Mouse (Mus musculus) monocyte, adult 5-6 weeks (primary cell): ENCODE measurements at regions not wholly inside any gene's neighbourhood (a gene's known extent, or its start where the extent isn't known, plus 50 kb on each side); places are given as distances from the start of the nearest gene placed in this dataset.

Source experiments
- ATAC-seq: fragments of 153-309, 156-312 bp; replicated peaks from 2 replicates; pipeline ENCODE4 v1.8.0; 2017; ENCODE audit warnings: mild to moderate bottlenecking; ENCODE audit not compliant: low TSS enrichment, insufficient number of reproducible peaks, severe bottlenecking, poor library complexity, low FRiP score

DNA sequence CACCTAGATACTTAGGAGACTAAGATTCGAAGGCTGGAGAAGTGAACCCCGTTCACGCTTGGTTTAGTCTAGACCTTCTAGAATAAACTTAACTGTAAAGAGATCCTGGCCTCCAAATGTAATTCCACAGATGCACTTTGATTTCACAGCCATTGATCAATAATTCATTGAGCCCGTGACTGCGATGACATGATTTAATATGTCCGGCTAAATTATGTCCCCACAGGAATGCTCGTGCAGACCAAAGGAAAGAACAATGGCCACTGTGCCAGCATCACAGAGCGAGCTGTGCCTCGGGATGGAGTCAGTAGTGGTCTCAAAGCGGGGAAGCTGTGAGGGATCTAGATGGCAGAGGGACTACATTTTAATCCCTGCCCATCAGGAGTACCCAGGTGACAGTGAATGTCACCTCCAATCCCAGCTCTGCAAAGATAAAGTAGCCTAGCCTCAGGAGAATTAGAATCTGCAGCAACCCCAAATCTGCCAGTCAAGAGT lies 256.5 kb upstream of the Id2 start:
- no peak for ATAC-seq

DNA sequence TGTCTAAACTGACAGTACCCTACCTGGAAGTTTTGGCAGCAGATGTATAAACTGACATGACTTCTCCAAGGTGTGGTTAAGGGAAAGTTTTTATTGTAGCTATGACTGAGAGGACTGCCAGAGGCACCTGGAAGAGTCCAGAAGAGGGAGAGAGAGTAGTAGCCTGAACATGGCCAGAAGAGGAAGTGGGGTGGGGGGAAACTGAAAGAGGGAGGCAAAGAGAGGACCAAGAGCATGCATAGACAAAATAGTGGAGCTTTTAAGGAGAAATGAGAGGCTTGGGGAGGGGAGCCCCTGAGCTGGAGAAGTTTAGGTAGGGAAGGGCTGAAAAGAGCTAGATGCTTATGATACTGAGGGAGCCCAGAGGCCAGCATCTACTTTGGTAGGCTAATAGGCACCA lies 255.2 kb upstream of the Id2 start:
- ATAC-seq: no peak

DNA sequence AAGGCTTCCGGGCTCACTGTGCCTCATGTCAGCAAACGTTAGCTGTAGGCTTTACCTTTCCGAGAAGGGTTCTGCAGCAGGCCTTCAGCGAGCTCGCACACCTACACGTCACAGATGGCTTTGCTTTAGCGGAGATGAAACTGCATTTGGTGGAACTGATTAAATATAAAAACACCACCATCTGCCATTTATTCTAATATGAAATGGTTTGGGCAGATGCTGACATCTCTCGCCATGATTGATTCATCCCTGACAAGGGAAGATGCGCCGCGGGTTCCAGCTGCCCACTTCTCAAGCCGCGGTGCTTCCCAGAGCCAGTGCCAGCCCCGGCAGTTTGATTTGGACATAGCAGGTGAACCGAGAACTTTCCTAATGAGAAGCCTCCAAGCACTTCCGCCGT lies 247.4 kb upstream of the Id2 start:
- no peak for ATAC-seq

DNA sequence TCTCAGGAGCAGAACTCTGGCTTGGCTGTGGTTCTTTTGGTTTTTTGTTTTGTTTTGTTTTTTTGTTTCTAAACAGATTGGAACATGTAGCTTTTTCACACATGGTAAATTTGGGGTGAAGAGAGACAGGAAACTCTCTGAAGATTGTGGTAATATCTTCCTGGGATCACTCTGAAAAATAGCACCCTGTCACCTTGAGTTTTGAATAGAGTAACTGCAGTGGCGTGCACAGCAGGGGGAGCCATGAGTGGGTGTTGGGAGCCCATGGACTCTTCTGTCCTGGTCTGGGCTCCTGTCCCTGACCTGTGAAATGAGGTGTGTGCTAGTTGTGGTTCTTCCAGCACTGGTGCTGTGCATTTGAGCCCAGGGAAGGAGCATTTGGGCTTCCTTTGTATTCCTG lies 241.8 kb upstream of the Id2 start:
- no peak for ATAC-seq

DNA sequence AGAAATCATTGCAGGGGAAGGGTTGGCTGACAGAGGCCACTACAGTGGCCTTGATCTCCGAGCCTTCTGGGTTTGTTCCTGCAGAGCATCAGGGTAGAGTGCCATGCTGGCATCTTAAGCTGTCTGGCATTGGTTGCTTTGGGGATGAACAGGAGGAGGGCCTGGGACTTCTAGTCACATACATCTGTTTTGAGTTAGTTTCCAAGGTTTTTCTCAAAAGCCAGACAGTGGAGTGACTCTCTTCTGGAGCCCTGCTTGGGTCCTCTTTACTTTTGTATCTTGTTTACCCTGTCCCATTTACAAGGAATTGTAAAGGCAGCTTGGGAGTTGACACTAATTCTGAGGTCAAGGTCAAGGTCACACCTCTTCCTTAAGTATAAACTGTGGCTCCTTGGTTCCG lies 239.0 kb upstream of the Id2 start:
- no peak for ATAC-seq

DNA sequence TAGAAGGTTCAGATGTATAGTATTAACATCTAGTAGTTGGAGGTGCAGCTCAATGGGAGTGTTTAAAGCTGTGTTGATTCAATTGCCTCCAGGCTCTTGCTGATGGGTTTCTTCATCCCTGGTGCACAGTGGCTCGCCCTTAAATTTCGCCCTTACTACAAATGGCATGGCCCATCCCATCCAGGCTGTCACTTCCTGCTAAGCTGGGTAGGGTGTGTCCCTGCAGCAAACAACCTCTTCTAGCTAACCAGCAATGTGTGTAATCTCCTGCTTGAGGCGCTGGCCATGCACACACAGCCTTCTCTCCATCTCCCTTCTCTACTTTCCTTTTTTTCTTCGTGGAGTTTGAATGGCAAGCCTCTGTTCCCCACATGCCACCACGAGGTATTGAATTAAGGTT lies 238.1 kb upstream of the Id2 start:
- ATAC-seq: peak; percentile 86

DNA sequence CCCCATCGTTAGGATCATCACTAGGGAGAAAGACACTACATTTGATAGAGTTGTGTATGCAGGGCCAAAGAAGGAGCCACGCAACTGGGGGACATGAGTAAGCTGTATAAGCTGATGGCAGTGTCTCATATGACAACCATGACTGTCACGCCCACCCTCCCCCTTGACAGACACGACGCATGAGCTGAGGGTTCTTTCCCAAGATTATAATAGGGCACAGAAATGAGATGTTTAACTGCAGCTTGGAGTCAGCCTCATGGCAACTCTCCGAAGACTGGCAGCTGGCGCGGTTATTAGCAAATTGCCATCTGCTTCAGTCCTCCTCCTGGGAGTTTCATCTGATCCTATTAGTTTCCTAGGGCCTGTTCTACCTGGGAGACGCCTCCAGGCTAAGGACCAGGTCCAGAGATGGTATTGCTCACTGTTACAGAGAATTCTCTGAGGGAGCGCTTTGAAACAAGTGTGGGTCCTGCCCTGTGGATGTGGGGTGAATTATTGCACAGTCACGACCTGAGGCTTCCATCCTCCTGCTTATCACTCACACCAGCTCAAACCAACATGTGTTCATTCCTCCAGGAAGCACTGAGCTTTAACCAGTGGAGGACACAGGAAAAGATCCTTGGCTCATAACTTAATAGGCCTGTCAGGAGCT lies 235.6 kb upstream of the Id2 start:
- ATAC-seq: no peak

DNA sequence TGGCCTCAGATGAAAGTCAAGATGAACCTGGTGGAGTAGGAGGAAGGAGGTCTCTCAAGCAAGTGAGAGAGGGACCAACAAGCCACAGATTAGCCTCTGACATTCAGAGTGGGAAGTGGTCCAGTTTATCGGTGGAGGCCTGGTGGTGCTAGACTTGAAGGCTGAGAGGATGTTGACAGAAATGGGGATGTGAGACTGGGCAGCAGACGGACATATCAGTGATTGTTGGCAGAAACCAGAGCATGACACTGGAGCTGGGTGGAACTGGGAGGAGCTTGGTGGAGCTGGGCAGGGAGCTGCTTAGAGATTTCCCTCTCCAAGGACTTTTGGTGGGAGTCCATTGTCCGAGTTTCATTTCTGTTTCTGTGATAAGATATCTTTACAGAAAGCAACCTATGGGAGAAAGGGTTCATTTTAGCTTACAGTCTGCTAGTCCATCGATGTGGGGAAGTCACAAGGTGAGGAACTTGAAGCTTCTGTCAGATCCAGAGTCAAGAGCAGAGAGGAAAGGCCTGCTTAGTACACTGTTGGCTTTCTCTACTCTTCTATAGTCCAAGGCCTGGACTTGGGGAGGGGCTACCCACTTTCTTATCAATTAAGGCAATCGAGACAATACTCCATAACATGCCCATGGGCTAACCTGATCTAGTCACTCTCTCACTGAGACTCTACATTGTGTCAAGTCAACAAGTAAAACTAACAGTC lies 233.2 kb upstream of the Id2 start:
- peak; percentile 94 for ATAC-seq

DNA sequence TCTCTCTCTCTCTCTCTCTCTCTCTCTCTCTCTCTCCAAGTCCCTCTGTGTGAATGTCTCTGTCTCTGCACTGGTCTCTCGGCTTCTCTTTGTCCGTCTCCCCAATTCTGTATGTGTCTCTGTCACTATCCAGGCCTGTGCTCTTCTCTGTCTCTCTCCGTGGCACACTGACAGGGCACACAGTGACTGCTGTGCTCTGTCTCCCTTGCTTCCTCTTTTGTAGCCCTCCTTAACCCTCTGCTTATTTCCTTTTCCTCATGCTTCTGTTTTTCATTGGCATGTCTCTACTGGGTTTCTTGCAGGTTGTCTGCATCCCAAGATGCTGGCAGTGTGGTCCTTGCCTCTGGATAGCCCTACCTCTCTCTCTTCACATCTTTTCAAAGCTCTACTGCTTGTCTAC lies 229.0 kb upstream of the Id2 start:
- ATAC-seq: no peak

DNA sequence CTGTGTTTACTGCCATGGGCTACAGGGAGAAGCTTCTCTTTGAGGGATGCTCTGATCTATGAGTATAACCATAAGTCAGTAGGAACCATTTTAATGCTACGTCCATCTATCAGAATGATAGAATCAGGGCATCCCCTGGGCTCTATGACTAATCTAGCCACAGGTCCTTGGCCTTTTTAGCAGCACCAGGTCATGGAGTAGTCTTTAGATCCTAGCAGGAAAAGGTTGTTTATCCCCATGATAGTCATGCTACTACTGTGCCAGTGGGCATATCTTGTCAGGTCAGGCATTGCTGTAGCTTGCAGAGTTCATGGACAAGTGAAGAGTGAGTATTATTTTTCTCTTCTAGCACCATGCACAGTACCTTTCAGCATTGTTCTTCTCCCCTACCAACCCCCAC lies 226.2 kb upstream of the Id2 start:
- ATAC-seq: no peak

DNA sequence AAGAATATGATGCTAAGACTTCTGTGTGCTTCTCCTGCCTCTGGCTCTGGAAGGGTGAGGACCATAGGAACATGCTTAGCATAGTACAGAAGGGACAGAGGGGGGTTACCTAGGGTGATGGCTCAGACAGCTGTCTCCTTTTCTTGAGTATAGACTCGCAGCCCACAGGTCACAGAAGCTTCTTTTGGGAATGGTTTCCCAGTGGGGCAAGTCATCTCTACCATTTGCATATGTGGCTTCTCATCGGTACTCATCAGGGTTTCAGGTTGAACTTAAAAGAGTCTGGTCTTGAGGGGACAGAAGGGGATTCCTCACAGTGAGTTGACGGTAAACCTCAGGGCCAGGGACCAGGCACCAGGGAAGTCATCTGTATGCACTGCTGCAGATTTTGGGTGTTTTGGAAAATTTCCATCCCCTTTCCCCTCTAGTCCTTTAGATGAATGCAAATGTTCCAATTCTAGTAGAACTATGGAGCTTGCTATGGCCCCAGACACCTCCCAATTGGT lies 223.4 kb upstream of the Id2 start:
- ATAC-seq: no peak

DNA sequence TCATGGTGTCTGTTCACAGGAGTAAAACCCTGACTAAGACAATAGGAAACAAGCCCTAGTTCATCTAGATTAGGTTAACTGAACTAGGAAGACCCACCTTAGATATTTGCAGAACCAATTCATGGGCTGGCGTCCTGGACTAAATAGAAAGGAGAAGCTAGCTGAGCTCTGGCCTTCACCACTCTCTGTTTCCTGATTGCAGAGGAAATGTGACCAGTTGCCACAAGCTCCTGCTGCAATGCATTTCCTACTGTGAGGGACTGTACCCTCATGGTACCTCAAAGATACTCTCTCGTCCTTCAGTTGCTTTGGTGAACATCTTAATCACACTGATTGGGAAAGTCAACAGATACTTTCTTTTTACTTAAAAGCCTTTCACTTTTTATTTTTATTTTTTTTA lies 222.9 kb upstream of the Id2 start:
- ATAC-seq: peak; percentile 78

DNA sequence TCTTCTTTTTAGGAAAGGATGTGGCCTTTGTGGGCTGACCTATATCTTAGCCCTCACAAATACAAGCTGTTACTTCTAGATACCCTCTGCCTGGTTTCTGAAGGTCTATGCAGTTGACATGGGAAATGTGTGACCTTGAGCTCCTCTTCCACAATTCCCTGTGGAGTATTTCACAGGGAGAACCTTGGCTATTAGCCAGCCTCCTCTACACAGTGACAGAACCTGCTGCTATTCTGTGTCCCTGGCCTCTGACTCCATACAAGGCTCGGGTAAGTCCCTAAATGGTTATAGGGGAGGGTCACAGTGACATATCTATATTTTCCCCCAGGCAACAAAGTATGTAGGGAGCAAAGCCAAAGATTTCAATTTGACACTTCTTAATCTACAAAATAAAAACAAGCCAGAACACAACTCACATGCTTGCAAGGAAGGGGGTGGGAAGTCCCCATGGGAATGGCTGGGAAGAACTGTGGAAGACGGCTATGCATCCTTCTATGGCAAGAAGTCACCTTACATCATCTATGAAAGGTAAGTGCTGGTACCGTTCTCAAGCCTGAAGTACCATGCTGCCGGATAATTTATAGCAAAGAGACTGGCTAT lies 221.2 kb upstream of the Id2 start:
- no peak for ATAC-seq

DNA sequence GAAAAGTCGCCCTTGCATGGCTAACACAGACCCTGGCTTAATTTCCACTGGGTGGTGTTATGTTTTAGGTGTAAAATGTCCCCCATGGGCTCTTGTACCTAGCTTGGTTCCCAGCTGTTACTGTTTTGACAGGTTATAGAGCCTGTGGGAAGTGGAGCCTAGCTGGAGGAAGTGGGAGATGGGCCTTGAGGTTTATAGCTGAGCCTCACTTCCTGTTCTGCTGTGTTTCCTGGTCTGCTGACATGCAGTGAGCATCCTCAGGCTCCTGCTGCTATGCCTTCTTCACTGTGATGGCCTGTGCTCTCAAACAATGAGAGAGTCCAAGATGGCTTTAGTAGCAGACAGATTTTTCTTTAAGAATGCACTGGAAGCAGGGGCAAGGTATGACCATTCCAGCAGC lies 219.0 kb upstream of the Id2 start:
- ATAC-seq: peak; percentile 77

DNA sequence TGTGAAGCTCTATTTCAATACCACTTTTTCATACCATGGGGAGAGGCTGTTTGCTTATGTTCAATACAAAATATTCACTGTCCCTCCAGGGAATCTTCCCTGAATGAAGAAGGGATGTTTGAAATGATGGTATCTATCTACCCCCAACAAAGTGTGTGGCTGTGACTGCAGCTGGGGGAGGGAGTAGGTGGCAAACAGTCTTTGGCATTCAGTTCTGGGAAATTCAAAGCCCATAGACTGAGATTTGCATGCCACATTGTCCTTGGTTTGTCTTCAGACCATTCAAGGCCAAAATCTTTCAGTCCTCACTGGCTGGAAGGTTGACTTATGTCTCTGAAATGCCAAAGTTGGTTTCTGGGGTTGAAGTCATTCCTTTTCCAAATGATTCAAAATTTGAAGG lies 216.3 kb upstream of the Id2 start:
- no peak for ATAC-seq

DNA sequence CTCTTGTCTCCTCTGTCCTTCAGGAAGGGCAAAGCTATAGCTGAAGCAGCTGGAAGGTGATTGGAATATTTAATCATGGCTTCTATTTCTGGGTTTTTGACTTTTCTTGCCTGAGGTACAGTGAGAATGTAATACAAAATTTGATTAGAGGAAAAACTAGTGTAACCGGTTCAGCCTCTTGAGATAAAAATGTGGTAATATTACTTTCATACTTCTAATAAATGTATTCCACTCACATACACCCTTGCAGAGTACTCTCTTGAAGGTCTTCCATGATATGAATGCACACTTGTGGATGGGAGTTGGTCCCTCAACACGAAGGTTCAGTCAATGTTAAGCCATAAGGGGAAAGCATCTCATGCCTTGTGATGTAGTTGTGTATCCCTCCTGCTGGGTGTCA lies 215.4 kb upstream of the Id2 start:
- no peak for ATAC-seq

DNA sequence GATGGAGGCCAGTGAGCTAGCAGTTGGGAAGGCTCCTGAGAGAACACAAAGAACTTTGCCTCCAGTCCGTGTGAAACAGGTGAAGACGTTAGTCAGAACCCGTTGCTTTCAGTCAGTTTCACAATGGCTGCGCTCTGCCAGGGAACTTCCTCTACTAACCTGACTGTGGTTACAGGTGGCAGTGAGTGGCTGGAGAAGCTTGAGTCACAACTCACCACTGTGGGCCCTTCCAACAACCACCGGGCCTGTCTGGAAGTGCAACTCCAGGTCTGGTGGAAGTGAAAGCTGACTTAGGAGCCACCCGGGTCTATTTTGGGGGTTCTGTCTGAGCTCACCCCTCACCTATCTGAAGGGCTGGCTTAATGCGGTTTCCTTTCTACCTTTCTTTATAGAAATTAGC lies 214.8 kb upstream of the Id2 start:
- 0 out of 2 replicates have a peak, but pooled peaks have one; percentile 29 for ATAC-seq

DNA sequence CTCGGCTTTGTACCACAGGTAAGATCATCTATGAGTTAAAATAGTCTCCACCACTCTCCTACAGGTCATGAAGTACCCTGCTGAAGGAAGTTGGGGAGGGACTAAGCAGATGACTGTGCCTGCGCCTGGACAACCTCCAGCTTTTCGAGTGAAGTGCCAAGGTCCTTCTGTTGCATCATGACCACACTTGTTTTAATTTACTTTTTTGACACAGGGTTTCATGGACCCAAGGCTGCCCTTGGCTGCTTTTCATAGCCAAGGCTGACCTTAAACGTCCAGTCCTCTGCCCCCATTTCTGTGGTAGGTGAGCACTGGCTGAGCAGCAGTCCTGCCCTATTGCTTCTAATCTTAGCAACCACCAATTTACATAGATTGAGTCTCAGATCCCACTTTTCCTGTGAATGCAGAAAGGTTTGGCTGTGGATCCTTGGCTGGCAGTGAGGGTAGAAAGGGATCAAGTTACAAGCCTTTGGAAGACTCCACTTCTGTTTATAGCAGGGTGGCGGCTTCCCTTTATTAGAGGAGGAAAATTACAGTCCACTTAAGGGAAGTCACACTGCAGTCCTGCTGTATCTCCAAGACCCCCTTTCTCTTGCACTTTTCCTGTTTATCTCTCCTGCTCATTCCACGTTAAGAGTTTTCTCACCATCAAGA lies 213.5 kb upstream of the Id2 start:
- no peak for ATAC-seq

DNA sequence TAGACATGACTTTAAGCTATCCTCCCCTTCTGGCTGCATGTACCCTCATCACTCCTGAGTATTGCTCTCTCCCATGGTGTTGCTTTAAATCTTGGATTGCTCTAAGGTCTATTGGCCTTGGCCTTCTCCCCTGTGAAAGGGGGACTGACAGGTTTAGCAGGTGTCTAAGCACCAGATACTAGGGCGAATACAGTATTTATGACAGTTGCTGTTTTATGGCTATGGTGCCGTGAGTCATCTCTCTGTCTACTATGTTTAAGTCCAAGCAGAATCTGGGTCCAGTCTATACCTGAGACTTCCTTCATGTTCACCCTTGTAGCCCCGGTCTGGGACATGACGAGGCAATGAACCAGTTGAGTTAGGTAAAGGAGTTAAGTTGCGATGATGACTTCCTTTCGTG lies 212.3 kb upstream of the Id2 start:
- no peak for ATAC-seq
